Mouse (Mus musculus): ENCODE data around the gene Hpdl.

Hpdl gene

DNA sequence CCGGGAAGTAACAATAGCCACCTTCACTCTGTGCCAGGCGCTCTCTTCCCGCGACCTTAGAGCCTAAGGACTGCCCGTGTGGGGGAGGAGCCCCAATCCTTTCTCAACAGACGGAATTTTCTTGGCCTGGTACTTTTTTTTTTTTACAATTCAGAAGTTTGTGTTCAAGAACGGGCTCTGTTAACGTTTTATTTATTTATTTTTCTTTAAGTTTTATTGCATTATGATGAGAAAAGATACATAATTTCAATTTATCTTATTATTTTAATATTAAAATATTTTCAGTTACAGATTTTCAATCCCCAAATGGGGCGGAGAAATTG lies at the start of gene Hpdl:
Gene Hpdl (minus strand): TSS at position 14 of the 323 bp plus-strand sequence.
- in situ Hi-C loops (cut with MboI, MseI): loop anchor here (5.0 kb wide), 2 partner anchors 171 to 321 kb away; partner anchors contain the start of gene Urod (in 2 of the 2)

DNA sequence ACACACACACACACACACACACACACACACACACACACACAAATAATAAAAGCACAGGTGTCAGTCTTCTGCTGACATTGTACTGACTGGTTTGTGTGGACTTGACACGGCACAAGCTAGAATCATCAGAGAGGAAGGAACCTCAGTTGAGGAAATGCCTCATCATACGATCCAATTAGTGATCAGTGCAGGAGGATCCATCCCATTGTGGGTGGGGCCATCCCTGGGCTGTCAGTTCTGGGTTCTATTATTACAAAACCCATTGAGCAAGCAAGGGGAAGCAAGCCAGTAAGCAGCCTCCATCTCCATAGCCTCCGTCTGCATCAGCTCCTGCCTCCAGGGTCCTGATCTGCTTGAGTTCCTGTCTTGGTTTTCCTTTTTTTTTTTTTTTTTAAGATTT lies 48.4 kb upstream of the Hpdl start:
- in situ Hi-C loops (cut with MboI, MseI): loop anchor here in 1 of 2 experiments (5.0 kb wide), 1 partner anchor 38 kb away; no protein-coding TSS in a partner anchor

DNA sequence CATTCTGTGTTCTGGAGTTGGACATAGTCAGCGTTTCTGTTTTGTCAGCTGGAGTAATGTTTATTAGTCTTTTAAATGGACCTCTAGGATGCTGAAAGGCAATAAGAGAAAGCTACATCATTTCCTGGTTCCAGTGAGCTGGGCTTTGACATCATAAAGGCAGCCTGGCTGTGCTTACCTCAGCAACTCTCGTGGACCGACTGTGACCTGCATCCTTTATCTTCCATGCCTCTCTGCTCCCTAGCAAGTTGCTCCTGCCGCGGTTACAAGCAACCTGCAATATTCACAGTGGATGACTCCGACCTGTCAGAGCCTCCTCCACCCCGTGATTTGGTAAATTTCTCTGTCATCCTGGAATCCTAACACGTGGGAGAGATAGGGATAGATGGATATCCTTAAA lies 40.5 kb upstream of the Hpdl start:
- in situ Hi-C loops (cut with MboI, MseI): loop anchor here in 1 of 2 experiments (5.0 kb wide), 1 partner anchor 70 kb away; no protein-coding TSS in a partner anchor

DNA sequence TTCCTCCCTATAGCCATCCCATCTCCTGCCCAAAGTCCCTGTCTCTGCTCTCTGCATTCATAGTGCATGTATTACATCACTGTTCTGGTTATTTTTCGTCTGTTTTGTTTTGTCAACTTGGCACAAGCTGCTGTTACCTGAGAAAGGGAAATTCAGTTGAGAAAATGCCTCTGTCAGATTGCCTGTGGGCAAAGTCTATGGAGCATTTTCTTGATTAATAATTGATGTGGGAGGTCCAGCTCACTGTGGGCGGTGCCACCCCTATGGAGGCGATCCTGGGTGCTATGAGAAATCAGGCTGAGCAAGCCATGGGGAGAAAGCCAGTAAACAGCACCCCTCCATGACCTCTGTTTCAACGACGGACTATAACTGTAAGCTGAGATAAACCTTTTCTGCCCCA lies 38.2 kb upstream of the Hpdl start:
- in situ Hi-C loops (cut with MboI, MseI): loop anchor here in 1 of 2 experiments (5.0 kb wide), 1 partner anchor 73 kb away; no protein-coding TSS in a partner anchor

DNA sequence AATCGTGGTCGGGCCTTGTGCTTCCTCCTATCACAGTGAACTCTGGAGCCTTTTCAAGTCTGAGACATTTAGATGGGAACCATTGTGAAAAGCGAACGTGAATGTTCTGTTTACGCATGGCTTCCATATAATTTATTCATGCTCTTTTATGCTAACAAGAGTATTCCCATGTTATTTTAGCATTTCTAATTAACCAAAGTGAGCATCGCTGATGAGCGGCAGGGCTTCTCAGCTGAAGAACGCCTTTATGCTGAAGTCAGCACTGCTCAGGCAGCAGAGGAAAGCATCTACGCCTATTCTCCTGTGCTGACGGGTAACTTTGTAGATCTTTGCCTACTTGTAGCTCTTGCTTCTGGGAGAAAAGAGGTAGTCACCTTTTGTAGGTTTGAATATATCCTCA lies 35.7 kb upstream of the Hpdl start:
- in situ Hi-C loops (cut with MboI, MseI): no loop called here

DNA sequence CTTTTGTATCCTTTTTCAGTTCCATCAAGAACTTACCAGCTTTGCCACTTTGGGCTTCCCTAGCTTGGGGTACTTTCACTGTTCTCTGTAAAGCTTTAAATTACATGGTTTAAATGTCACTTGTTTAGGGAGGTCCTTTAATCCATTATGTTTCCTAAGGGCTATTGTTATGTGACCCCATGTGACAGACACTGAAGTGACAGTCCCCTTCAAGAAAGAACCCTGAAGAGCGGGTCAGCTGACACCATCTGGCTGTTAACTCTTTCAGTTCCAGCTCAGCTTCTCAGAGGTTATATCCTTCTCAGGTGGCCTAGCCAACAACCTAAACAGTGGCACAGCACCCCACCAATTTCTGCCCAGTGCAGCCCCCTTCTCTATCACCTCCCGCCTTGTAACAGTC lies 32.8 kb upstream of the Hpdl start:
- in situ Hi-C loops (cut with MboI, MseI): no loop called here

DNA sequence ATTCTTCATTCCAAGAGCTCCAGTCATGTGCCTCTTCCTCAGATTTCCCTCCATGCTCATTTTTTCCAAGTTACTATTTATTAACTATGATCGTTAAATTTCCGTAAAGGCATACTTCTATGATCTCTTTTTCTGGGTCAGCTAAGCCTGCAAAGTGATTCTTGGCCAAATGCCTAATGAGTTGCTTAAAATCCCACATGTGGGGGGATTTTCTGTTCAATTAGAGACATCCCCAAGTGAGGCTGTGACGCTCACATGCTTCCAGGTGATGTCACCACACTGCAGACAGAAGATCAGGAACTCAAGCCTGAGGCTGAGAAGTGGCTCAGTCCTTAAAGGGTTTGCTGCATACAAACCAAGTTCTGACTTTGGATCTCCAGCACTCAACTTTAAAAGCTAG lies 28.4 kb upstream of the Hpdl start:
- in situ Hi-C loops (cut with MboI, MseI): loop anchor here in 1 of 2 experiments (10.0 kb wide), 1 partner anchor 255 kb away; no protein-coding TSS in a partner anchor

DNA sequence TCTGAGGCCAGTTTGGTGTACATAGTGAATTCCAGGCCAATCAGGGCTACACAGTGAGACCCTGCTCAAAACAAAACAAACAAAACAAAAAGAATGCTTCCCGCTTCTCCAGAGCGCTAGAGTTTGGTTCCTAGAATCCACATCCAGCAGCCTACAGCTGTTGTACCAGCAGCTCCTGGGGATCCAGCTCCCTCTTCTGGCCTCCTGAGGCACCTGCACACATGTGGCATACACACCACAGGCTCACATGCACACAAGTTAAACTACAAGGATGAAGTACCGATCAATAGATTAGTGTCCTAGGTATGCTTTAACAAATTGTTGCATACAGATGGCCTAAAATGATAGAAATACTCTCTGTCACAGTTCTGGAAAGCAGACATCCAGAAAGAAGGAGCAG lies 22.8 kb upstream of the Hpdl start:
- in situ Hi-C loops (cut with MboI, MseI): loop anchor here in 1 of 2 experiments (10.0 kb wide), 1 partner anchor 260 kb away; no protein-coding TSS in a partner anchor

DNA sequence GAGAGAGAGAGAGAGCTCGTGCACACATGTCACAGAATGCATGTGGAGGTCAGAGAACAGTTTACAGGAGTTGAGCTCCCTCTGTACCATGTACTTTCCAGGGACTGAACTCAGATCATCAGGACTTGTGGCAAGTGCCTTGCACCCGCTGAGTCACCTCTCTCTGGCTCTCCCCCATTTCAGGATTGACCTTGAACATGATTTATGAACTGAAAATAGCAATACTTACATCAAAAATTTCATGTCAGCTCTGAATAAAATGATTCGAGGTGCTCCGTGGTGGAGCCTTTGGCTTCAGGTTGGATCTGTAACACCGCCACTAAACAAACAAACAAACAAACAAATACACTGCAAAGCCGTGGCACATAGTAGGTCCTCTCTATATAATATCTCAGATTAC lies 19.3 kb upstream of the Hpdl start:
- in situ Hi-C loops (cut with MboI, MseI): loop anchor here in 1 of 2 experiments (10.0 kb wide), 1 partner anchor 264 kb away; no protein-coding TSS in a partner anchor

DNA sequence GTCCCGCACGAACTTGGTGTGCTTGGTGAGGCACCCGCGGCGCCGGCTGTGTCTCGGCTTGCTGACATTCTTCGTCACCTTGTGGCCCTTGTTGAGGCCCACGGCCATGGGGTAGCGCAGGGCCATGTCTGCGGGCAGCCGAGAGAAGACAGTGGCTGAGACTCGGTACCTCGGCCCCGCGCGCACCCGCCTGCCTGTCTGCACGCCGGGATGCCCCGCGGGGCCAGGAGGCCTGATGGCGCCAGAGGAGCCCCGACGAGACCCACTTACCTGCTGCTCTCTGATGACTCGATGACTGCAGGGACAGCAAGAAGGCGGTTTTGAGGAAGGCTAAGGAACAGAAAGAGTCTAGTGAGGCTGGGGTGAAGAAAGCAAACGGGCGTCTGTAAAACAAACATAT lies 18.6 kb upstream of the Hpdl start:
- in situ Hi-C loops (cut with MboI, MseI): loop anchor here in 1 of 2 experiments (10.0 kb wide), 1 partner anchor 265 kb away; no protein-coding TSS in a partner anchor

DNA sequence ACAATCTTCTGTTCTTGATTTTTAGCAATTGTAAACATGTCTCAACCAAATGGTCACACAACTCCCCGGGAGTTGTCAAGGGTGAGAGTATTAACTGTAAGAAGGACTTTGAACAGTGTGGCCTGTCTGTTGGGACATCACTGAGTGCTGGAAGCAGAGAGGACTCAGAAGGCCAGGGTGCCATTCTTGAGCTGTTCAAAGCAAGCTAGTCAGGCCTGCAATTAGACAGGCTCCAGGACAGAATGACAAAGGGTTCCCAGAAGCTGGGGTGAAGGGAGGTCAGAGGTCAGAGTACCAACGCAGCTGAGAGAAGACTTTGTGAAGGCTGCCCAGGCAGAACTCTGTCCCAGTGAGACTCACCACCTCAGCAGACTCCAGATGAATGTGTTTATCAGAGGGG lies 17.5 kb upstream of the Hpdl start:
- in situ Hi-C loops (cut with MboI, MseI): loop anchor here in 1 of 2 experiments (10.0 kb wide), 1 partner anchor 1626 kb away; no protein-coding TSS in a partner anchor

DNA sequence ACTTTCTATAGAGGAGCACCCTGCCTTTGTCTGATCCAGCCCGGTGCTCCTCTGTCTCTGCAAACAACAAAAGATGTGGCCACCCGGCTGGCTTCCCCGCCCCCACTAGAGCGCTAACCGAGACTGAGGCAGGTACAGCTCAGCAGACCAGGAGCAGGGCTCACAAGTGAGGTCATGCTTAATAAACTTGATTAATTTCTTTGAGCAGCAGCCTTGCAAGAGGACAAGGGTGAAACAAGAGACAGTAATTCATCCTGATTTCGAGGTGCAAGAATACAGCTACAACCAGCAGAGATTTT lies 8.5 kb upstream of the Hpdl start:
- in situ Hi-C loops (cut with MboI, MseI): loop anchor here in 1 of 2 experiments (5.0 to 10.0 kb wide), 3 partner anchors 42 to 1635 kb away; no protein-coding TSS in a partner anchor

DNA sequence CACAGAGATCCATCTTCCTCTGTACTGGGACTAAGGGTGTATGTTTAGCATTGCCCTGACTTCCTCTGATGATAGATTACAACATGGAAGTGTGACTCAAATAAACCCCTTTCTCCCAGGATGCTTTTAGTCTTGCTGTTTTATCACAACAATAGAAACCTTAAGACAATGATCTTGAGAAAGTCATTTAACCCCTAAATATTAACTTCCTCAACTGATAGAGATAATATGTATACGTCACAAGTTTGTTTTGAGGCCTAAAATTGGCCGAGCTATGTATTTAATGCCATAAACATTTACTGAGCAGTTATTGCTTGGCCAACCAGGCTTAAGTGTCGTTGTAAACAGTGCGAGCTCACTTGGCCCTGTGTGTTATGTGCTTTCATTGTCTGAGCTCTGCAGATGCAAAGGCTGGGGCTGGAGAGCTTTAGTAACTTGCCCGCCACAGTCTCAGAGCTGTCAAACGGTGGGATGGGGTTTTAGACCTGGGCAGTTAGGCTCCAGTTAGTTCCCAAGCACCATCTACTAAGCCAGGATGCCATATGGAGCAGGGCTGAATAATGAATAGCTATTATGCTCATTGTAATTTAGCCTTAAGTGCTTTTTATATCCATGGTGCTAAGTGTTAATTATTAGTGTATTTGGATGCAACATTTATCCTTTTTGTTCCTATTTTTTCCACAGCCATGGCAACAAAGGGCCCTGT lies 8.0 kb upstream of the Hpdl start:
- in situ Hi-C loops (cut with MboI, MseI): loop anchor here in 1 of 2 experiments (5.0 to 10.0 kb wide), 3 partner anchors 43 to 1635 kb away; no protein-coding TSS in a partner anchor

DNA sequence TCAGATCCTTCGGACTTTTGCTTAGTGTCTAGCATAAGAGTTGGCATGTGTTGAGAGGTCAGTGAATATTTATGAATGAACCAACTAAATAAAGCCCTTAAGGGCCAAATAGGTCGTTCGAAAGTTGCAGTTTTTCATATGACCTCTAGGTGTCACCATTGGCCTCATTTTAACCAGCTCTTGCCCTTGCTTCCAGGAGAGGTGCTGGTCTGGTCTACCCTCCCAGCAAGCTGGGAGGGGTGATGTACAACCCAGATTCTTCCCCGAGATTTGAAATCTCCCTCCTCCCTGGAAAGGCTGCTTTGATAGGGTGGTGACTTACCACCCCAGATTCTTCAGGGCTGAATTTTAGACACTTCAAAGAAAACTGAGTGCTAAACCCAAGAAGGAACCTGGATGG lies 6.3 kb upstream of the Hpdl start:
- in situ Hi-C loops (cut with MboI, MseI): no loop called here

DNA sequence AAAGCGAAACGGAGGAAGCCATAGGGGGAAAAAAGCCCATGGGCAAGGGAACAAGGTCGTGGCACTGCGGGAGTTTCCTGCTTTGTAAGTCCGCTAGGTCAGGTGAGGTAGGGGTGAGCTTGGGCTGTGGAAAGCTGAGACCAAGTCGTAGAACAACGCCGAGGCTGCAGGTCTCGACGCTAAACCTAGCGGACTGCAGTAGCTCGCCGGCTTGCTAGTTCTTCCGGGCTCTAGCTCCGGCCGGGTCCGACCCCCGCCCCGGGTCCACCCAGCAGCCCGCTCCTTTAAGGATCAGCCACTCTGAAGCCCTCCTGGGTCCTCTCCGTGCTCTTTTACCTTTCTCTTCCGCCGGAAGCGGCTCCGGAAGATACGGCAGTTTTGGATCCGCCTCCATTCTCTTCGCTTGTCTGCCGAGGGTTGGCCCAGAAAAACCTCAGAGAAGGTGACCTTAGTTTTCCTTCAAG lies 3.1 kb upstream of the Hpdl start:
- in situ Hi-C loops (cut with MboI, MseI): loop anchor here (5.0 kb wide), 2 partner anchors 168 to 318 kb away; partner anchors contain the start of gene Urod (in 2 of the 2)

DNA sequence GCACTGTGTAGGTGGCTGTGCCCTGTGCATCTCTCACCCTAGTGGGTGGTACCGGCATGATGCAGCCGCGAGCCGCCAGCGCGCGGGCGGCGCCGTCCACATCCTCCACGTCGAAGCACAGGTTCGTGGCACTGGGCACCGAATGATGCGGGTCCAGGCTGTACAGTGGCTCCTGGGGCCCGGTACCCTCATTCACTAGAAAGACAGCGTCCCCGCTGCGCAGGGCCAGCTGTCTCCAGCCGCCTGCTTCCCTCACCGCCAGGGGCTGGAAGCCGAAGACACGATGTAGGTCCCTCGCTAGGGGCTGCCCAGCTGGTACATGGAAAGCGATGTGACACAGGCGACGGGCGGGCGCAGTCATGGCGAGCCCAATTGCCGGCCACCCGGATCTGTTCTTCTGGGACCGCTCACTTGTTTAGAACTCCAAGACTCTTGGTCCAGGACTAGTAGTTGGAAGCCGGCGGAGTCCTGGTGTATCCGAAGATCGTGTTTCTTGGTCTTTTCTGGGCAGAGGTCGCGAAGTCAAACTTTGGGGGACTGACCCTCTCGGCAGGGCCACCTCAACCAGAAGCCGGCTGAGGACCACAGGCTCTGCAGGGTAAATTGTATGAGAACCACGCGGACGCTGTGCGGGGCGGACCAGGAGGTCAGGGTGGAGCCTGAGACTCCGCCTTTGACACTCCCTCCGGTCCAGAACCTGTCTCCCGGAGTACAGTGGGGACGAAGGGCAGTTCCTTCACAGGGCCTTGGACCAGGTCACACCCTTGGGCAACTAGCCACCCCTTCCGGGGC lies 409 bp downstream of the Hpdl start:
- in situ Hi-C loops (cut with MboI, MseI): loop anchor here (5.0 kb wide), 2 partner anchors 171 to 321 kb away; partner anchors contain the start of gene Urod (in 2 of the 2)

DNA sequence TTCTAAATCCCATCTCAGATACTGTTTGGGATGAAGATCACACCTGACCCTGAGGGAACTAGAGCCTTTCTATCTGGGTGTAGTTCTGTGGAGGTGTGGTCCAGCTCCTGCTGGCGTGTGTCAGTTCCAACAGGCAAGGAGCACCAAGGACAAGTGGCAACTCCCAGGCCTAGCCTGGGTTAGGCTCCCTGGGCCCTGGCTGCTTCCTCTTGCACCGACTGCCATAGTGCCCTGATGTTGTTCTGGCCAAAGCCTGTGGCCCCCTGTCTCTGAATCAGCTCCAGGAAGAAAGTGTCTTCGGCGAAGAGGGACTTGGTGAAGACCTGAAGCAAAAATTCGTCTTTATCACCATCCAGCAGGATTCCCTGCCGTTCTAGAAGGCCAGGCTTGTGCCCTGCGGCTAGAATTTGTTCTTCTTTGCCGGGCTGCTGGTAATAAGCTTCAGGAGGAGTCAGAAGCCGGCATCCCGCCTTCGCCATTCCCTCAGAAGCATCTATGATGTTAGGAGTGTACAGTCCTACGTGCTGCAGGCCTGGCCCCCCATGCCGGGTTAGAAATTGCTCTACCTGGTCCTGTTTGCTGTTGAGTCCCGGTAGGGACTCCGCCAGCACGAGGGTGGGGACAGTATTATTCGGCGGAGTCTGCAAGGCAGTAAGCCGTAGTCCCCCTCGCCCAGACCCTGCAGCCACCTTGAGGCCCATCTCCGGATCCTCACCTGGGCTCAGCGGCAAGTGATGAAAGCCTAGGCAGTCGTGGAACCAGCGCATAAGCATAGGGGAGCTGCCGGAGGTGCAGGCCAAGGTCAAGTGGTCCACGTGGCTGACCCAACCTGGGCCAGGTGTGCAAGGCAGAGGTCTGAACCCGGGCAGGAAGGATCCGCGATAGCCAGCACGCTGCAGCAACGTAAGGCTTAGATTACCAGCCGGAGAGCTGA lies 1.3 kb downstream of the Hpdl start:
- in situ Hi-C loops (cut with MboI, MseI): loop anchor here (5.0 kb wide), 2 partner anchors 172 to 322 kb away; partner anchors contain the start of gene Urod (in 2 of the 2)

DNA sequence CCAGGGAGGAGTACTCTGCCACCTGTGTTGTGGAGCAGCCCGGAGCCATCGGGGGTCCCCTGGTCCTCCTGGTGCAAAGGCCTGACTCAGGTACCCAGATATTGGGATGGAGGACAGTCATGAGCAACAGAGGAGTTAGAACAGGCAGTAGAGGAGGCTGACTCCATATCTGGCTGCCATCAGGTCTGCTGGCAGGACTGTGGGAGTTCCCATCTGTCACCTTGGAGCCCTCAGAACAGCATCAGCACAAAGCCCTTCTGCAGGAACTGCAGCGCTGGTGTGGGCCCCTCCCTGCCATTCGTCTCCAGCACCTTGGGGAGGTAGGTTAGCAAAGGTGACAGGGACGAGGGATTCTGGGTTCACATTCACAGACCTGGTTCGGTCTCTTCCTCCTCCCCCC lies 4.0 kb downstream of the Hpdl start:
- in situ Hi-C loops (cut with MboI, MseI): no loop called here

DNA sequence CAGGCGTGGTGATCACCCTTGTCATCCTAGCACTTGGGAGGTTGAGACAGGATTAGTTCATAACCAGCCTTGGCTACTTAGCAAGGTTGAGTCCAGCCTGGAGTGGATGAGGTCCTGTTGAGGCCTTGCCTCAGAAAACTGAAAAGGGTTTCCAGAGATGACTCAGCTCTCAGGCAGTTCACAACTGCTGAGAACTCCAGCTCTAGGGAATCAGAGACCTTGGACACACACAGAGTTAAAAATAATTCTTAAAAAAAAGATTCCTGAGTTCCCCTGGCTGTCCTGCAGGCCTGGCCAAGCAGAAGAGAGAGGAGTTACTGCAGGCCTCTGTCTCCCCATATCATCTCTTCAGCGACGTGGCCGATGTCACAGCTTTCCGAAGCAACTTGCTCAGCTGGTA lies 6.2 kb downstream of the Hpdl start:
- in situ Hi-C loops (cut with MboI, MseI): no loop called here

DNA sequence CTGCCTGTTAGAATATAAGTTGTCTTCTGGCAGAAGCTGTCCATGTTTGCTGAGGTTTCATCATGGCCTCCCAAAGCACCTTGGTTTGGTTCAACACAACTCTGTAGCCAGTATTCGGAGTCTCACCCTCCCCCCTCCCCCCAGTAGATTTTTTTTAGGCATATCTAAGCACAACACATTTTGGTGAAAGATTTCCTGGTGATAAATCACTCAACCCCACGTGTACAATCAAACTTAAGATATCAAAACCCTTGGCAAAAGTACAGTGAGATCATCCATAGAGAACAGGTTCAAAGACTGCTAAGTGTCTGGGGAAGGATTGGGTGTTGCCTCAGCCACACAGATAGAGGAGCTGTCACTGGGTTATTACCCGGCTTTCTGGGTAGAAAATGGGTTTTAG lies 10.5 kb downstream of the Hpdl start:
- in situ Hi-C loops (cut with MboI, MseI): no loop called here
